ENCODE assay signal across 8 mouse cellular contexts in the genomic region with DNA sequence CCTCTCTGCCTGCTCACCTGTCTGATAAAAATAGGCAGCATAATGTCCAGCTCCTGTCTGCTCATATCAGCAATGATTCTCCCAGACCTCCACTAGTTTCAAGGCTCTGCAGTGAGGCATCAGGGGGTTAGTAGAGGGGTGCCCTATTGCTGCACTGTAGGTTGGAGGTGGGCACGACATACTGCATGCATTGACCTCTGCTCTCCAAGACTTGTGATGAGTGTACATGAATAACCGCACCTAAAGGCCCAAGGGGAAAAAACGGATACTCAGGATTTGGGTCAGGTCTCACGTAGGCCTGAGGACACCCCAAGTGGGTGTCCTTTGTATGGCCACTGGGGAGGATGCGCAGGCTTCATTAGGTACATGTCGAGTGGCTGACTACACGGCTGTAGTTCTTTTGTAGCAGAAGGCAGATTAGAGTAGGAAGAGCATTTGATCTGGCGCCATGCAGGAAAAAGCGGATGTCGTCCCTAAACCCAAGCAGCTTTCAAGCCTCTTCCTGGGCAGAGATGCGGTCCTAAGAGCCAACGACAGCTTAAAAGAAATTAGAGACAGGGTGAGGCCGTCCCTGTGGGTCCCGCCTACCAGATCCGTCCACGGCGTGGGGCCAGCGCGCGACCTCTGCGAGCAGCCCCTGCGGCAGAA. TPM values are rescaled to one million over a fixed set of nuclear protein-coding genes. Genes with fewer than 3 reads are reported as not detected.
DNase-seq lines count a peak whose midpoint lies in the region; ATAC-seq and TF ChIP-seq lines count a peak whose summit lies in the region.

No protein-coding gene starts in this region.

- H3K4me1 ChIP-seq in heart, embryonic 12.5 days (replicated peaks) = peaks cover 35% of the 10 kb centered on the region
- H3K4me1 ChIP-seq in ES-Bruce4 (ENCODE audit: control insufficient read depth, insufficient read depth, low read length) = peaks cover 3% of the 10 kb centered on the region
- peaks cover 21% of the 10 kb centered on the region for H3K4me1 ChIP-seq in forebrain, embryonic 13.5 days
- H3K4me1 ChIP-seq in liver, embryonic 15.5 days (replicated peaks) = peaks cover 88% of the 10 kb centered on the region

- no peaks in the 10 kb centered on the region for H3K27me3 ChIP-seq in heart, embryonic 12.5 days (replicated peaks)
- no peaks in the 10 kb centered on the region for H3K27me3 ChIP-seq in ES-Bruce4 (ENCODE audit: control insufficient read depth, insufficient read depth, low read length, poor library complexity, severe bottlenecking)
- no peaks in the 10 kb centered on the region for H3K27me3 ChIP-seq in forebrain, embryonic 13.5 days
- no peaks in the 10 kb centered on the region for H3K27me3 ChIP-seq in liver, embryonic 15.5 days

- TF ChIP-seq CTCF in ES-Bruce4 (IDR thresholded peaks at IDR 0.05; ENCODE audit: low read depth, low read length) = no peak

- peaks cover 20% of the 10 kb centered on the region for H3K36me3 ChIP-seq in heart, embryonic 12.5 days
- peaks cover 8% of the 10 kb centered on the region for H3K36me3 ChIP-seq in ES-Bruce4 (ENCODE audit: control insufficient read depth, insufficient read depth, low read length, poor library complexity, severe bottlenecking)
- peaks cover 22% of the 10 kb centered on the region for H3K36me3 ChIP-seq in forebrain, embryonic 13.5 days (ENCODE audit: poor library complexity, severe bottlenecking)
- H3K36me3 ChIP-seq in liver, embryonic 15.5 days (replicated peaks) = peaks cover 26% of the 10 kb centered on the region

- 4% methylated on average over 22 of the region's 22 CpGs for WGBS in heart, embryonic 12.5 days
- WGBS in forebrain, embryonic 13.5 days = 2% methylated on average over 22 of the region's 22 CpGs
- WGBS in liver, embryonic 15.5 days (ENCODE audit: insufficient replicate concordance) = 7% methylated on average over 22 of the region's 22 CpGs

- peak overlapping the region; percentile 66 for H3K4me2 ChIP-seq in heart, embryonic 12.5 days
- peak overlapping the region; percentile 75 for H3K4me2 ChIP-seq in forebrain, embryonic 13.5 days
- H3K4me2 ChIP-seq in liver, embryonic 15.5 days = peak overlapping the region; percentile 95

- no peak for DNase-seq in heart, postnatal 10 days
- DNase-seq in adrenal gland, adult (ENCODE audit: inconsistent age in 2 of 2, low spot score in 1 of 2) = no peak
- DNase-seq in cerebellum, adult 8-10 months = no peak
- no peak for DNase-seq in left cerebral cortex, postnatal 4 days

- peak overlapping the region; percentile 58 for H3K9ac ChIP-seq in heart, embryonic 12.5 days
- H3K9ac ChIP-seq in ES-Bruce4 (ENCODE audit: low read depth, poor library complexity, severe bottlenecking) = no peak overlapping the region
- peak overlapping the region; percentile 88 for H3K9ac ChIP-seq in forebrain, embryonic 13.5 days
- peak overlapping the region; percentile 71 for H3K9ac ChIP-seq in liver, embryonic 15.5 days

- peak overlapping the region; percentile 85 for H3K27ac ChIP-seq in heart, embryonic 12.5 days (ENCODE audit: poor library complexity, severe bottlenecking)
- H3K27ac ChIP-seq in ES-Bruce4 (ENCODE audit: insufficient read depth, low read length) = no peak overlapping the region
- peak overlapping the region; percentile 48; the same call in 1 of the 2 replicates for H3K27ac ChIP-seq in forebrain, embryonic 13.5 days
- peak overlapping the region; percentile 87 for H3K27ac ChIP-seq in liver, embryonic 15.5 days (replicated peaks)

- no peak for TF ChIP-seq EP300 in ES-Bruce4 (IDR thresholded peaks at IDR 0.05; ENCODE audit: insufficient read depth, low read depth, low read length)

- ATAC-seq in heart, embryonic 12.5 days (ENCODE audit: insufficient number of reproducible peaks, low FRiP score) = 0 out of 2 replicates have a peak, but pooled peaks have one; percentile 0
- ATAC-seq in forebrain, embryonic 13.5 days = peak; percentile 20
- ATAC-seq in liver, embryonic 15.5 days (ENCODE audit: insufficient read depth) = no peak

- no peak for TF ChIP-seq POLR2A in ES-Bruce4 (IDR thresholded peaks at IDR 0.05; ENCODE audit: insufficient read depth, low read length)

- peak overlapping the region; percentile 80 for H3K4me3 ChIP-seq in heart, embryonic 12.5 days
- peak overlapping the region; percentile 69 for H3K4me3 ChIP-seq in ES-Bruce4 (ENCODE audit: low read depth, low read length)
- H3K4me3 ChIP-seq in forebrain, embryonic 13.5 days = peak overlapping the region; percentile 88
- peak overlapping the region; percentile 84 for H3K4me3 ChIP-seq in liver, embryonic 15.5 days (replicated peaks)

- H3K9me3 ChIP-seq in heart, embryonic 12.5 days (replicated peaks) = no peaks in the 10 kb centered on the region
- no peaks in the 10 kb centered on the region for H3K9me3 ChIP-seq in ES-Bruce4 (replicated peaks; ENCODE audit: control insufficient read depth, insufficient read depth, low read length, poor library complexity, severe bottlenecking)
- H3K9me3 ChIP-seq in forebrain, embryonic 13.5 days (replicated peaks) = no peaks in the 10 kb centered on the region
- H3K9me3 ChIP-seq in liver, embryonic 15.5 days (replicated peaks) = no peaks in the 10 kb centered on the region

- intact Hi-C loops in heart, postnatal 10 days (cut with DNase I) = no loop called here
- intact Hi-C loops in left cerebral cortex, postnatal 4 days (cut with DNase I) = no loop called here

RNA-seq across cellular contexts. Expression of a gene that starts 0.5 kb away (rescaled TPM):
- polyA plus RNA-seq in heart, embryonic 12.5 days (2016; fragmentation: Nextera tagmentation; extraction: Ambion mirVana) = 20.6 and 21.6 TPM in 2 replicates
- 10 to 100 TPM; 25.5 to 37.3 TPM for total RNA-seq in heart, postnatal 10 days (2021)
- polyA plus RNA-seq in ES-Bruce4 (2011; ENCODE audit: insufficient read depth, insufficient read length, low read depth, missing spikeins) = 20.2 and 23.8 TPM in 2 replicates
- 11.2 and 13.1 TPM in 2 replicates for polyA plus RNA-seq in forebrain, embryonic 13.5 days (2015; fragmentation: Nextera tagmentation; extraction: Ambion mirVana)
- polyA plus RNA-seq in liver, embryonic 15.5 days (2015; fragmentation: Nextera tagmentation; extraction: Ambion mirVana) = 9.3 and 10.2 TPM in 2 replicates
- 10 to 100 TPM; 23.4 to 24.8 TPM for total RNA-seq in left cerebral cortex, postnatal 4 days (2021)

RNA-seq across cellular contexts. Expression of a gene that starts 31.1 kb away (rescaled TPM):
- 0.76 and 1.0 TPM in 2 replicates for polyA plus RNA-seq in heart, embryonic 12.5 days (2016; fragmentation: Nextera tagmentation; extraction: Ambion mirVana)
- total RNA-seq in heart, postnatal 10 days (2021) = 1 to 10 TPM; 5.1 to 5.9 TPM
- not detected in 2 replicates for polyA plus RNA-seq in ES-Bruce4 (2011; ENCODE audit: insufficient read depth, insufficient read length, low read depth, missing spikeins)
- 0.45 and 0.58 TPM in 2 replicates for polyA plus RNA-seq in forebrain, embryonic 13.5 days (2015; fragmentation: Nextera tagmentation; extraction: Ambion mirVana)
- polyA plus RNA-seq in liver, embryonic 15.5 days (2015; fragmentation: Nextera tagmentation; extraction: Ambion mirVana) = 0.61 and 0.76 TPM in 2 replicates
- total RNA-seq in left cerebral cortex, postnatal 4 days (2021) = 1 to 10 TPM; 8.4 to 8.5 TPM

RNA-seq across cellular contexts. Expression of a gene that starts 57.5 kb away (rescaled TPM):
- polyA plus RNA-seq in heart, embryonic 12.5 days (2016; fragmentation: Nextera tagmentation; extraction: Ambion mirVana) = 280 and 281 TPM in 2 replicates
- 10 to 100 TPM; 44.3 to 46.4 TPM for total RNA-seq in heart, postnatal 10 days (2021)
- 297 and 319 TPM in 2 replicates for polyA plus RNA-seq in ES-Bruce4 (2011; ENCODE audit: insufficient read depth, insufficient read length, low read depth, missing spikeins)
- 405 and 421 TPM in 2 replicates for polyA plus RNA-seq in forebrain, embryonic 13.5 days (2015; fragmentation: Nextera tagmentation; extraction: Ambion mirVana)
- polyA plus RNA-seq in liver, embryonic 15.5 days (2015; fragmentation: Nextera tagmentation; extraction: Ambion mirVana) = 444 and 469 TPM in 2 replicates
- total RNA-seq in left cerebral cortex, postnatal 4 days (2021) = 10 to 100 TPM; 26.0 to 29.3 TPM
